Mouse (Mus musculus) heart, embryonic 16.5 days (tissue): Measurements from ENCODE around the gene Mmachc. TPM values are rescaled to one million over a fixed set of nuclear protein-coding genes. Genes with fewer than 3 reads are reported as not detected.
"Not testable (repeated sequence)": the region's sequence is repeated elsewhere in the genome, so short reads cannot be mapped to it uniquely, and the experiment has no call there.

Source experiments
- ATAC-seq: fragments of 200-750 bp; cut with Nextera tagmentation; replicated peaks from 2 replicates; pipeline ENCODE4 v1.8.0; 2017; ENCODE audit warnings: moderate number of reproducible peaks; ENCODE audit not compliant: insufficient read depth, low FRiP score; ENCODE audit errors: extremely low read depth
- H3K27ac ChIP-seq: fragments of 300-500 bp; sonication (generic); 2 replicates; pipeline ENCODE4 v1.5.1; 2014; ENCODE audit warnings: mild to moderate bottlenecking, low read length, control low read depth, moderate library complexity
- H3K27me3 ChIP-seq: fragments of 300-500 bp; sonication (generic); 2 replicates; pipeline ENCODE4 v1.6.1; 2014; ENCODE audit warnings: low read length, mixed read lengths; ENCODE audit not compliant: control insufficient read depth, insufficient read depth
- H3K36me3 ChIP-seq: fragments of 300-500 bp; sonication (generic); 2 replicates; pipeline ENCODE4 v1.6.1; 2014; ENCODE audit not compliant: control insufficient read depth, insufficient read depth
- H3K4me1 ChIP-seq: fragments of 300-500 bp; sonication (generic); 2 replicates; pipeline ENCODE4 v1.6.1; 2014; ENCODE audit warnings: low read length, mixed read lengths; ENCODE audit not compliant: control insufficient read depth, insufficient read depth
- H3K4me2 ChIP-seq: fragments of 300-500 bp; sonication (generic); 2 replicates; pipeline ENCODE4 v1.6.1; 2014; ENCODE audit warnings: low read depth, mild to moderate bottlenecking, control low read depth, low read length
- H3K4me3 ChIP-seq: fragments of 300-500 bp; sonication (generic); 2 replicates; pipeline ENCODE4 v1.5.1; 2014; ENCODE audit warnings: mild to moderate bottlenecking, control low read depth, low read length
- H3K9ac ChIP-seq: fragments of 300-500 bp; sonication (generic); 2 replicates; pipeline ENCODE4 v1.6.1; 2014; ENCODE audit warnings: low read length, control low read depth
- H3K9me3 ChIP-seq: fragments of 300-500 bp; sonication (generic); replicated peaks from 2 replicates; pipeline ENCODE4 v1.6.1; 2016; ENCODE audit warnings: low read length; ENCODE audit not compliant: control insufficient read depth
- WGBS: fragments of 180-500 bp; shearing (Covaris S2); extraction: QIAGEN DNeasy Blood & Tissue Kit; methylation state at CpG from one replicate; pipeline ENCODE4 v1.1.7; 2014; 5-methylcytosine and 5-hydroxymethylcytosine counted together
- polyA plus RNA-seq: library from polyadenylated mRNA; unstranded; fragments of >200 nt; fragmentation: Nextera tagmentation; extraction: Ambion mirVana; gene quantifications from 2 replicates; pipeline ENCODE4 v1.2.1, GENCODE M21; 2015

Gene Mmachc
- polyA plus RNA-seq, 1 experiment from 2014 or later: 45.0 TPM

- 92% methylated on average over 4 of the region's 4 CpGs for WGBS
- not testable (repeated sequence) for H3K36me3 ChIP-seq, H3K9ac ChIP-seq, H3K27me3 ChIP-seq, ATAC-seq, H3K27ac ChIP-seq, H3K4me1 ChIP-seq, H3K4me3 ChIP-seq, H3K9me3 ChIP-seq, H3K4me2 ChIP-seq
Measured at GRCm38 (mm10) chr4:116680521-116680920, 27.7 kb downstream of the Mmachc start.

- Histone ChIP-seq H3K9ac (no peak overlapping the region), H3K4me3 (no peak overlapping the region), H3K36me3 (no peaks in the 10 kb centered on the region), H3K27me3 (no peaks in the 10 kb centered on the region), H3K4me1 (no peaks in the 10 kb centered on the region), H3K27ac (no peak overlapping the region), H3K9me3 (no peaks in the 10 kb centered on the region), H3K4me2 (no peak overlapping the region)
- ATAC-seq: no peak
- 54% methylated on average over 5 of the region's 5 CpGs for WGBS
Measured at GRCm38 (mm10) chr4:116679141-116679540, 29.1 kb downstream of the Mmachc start.

DNA sequence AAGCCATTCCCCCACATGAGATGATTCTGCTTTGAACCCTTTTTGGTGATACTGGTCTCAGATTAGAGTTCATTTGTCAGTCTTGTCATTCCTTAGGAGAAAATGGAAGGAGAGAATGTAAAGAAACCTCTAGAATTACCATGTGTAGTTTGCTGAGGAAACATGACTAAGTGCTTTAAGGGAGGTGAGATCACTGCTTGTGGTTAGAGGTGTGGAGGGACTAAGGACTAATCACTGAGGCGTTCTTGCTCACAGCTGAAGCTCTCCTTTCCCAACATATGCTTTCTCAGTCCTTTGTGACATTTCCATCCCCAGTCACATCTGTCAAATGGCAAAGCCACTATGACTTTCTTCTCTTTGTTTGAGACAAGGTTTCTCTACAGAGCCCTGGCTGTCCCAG, 30.4 kb downstream of the Mmachc start:
- H3K27ac ChIP-seq: no peak overlapping the region
- H3K36me3 ChIP-seq: no peaks in the 10 kb centered on the region
- 64% methylated on average over 1 of the region's 1 CpGs for WGBS
- H3K4me2 ChIP-seq: no peak overlapping the region
- no peak overlapping the region for H3K4me3 ChIP-seq
- no peaks in the 10 kb centered on the region for H3K27me3 ChIP-seq
- H3K4me1 ChIP-seq: no peaks in the 10 kb centered on the region
- no peak overlapping the region for H3K9ac ChIP-seq
- no peak for ATAC-seq
- no peaks in the 10 kb centered on the region for H3K9me3 ChIP-seq

DNA sequence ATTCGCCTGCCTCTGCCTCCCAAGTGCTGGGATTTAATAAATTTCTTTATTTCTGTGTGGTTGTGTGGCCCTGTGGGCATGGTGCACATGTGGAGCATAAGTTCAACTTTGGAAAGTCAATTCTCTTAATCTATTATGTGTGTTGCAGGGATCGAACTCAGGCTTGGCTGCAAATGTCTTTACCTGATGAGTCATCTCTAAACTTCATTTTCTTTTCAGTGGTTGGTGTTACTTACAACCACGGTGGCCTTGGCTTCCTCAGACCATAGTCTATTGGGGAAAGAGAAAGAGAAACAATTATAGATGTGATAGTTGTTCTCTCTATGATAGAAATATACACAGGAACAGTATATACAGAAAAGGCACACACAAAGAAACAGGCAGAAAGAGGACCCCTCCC, 32.2 kb downstream of the Mmachc start:
- H3K4me2 ChIP-seq: no peak overlapping the region
- no peak overlapping the region for H3K9ac ChIP-seq
- H3K36me3 ChIP-seq: no peaks in the 10 kb centered on the region
- H3K4me1 ChIP-seq: no peaks in the 10 kb centered on the region
- H3K27ac ChIP-seq: no peak overlapping the region
- 72% methylated on average over 3 of the region's 3 CpGs for WGBS
- no peaks in the 10 kb centered on the region for H3K27me3 ChIP-seq
- no peaks in the 10 kb centered on the region for H3K9me3 ChIP-seq
- ATAC-seq: no peak
- no peak overlapping the region for H3K4me3 ChIP-seq

- H3K4me3 ChIP-seq, H3K4me1 ChIP-seq, H3K36me3 ChIP-seq, H3K9me3 ChIP-seq, ATAC-seq, H3K4me2 ChIP-seq, H3K27ac ChIP-seq, H3K27me3 ChIP-seq, H3K9ac ChIP-seq: not testable (repeated sequence)
- WGBS: 93% methylated on average over 6 of the region's 6 CpGs
Measured at GRCm38 (mm10) chr4:116674761-116675160, 33.4 kb downstream of the Mmachc start.

DNA sequence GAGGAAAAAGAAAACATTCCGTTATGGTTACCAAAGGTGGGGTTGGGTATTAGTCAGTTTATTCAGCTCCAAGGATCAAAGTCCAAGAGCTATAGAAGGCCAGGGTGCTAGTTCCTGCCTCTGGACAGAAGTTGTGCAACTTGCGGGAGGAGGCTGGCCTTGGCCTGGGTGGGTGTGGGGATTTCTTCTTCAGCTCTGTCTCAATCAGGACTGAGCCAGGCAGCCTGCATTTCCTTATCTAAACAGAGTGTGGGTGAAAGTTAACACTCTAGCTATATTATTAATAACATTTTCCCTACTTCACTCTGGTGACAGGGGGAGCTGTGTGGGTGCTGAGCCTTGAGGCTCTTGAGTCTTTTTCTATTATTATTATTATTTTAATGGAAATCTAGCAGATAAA, 35.4 kb downstream of the Mmachc start:
- no peaks in the 10 kb centered on the region for H3K9me3 ChIP-seq
- no peak for ATAC-seq
- no peak overlapping the region for H3K9ac ChIP-seq
- no peaks in the 10 kb centered on the region for H3K36me3 ChIP-seq
- 39% methylated on average over 2 of the region's 2 CpGs for WGBS
- H3K27ac ChIP-seq: no peak overlapping the region
- no peak overlapping the region for H3K4me3 ChIP-seq
- H3K27me3 ChIP-seq: no peaks in the 10 kb centered on the region
- H3K4me1 ChIP-seq: no peaks in the 10 kb centered on the region
- no peak overlapping the region for H3K4me2 ChIP-seq

GRCm38 (mm10) chr4:116669291-116669690, 38.9 kb downstream of the Mmachc start:
- no peak for ATAC-seq
- Histone ChIP-seq H3K4me3 (no peak overlapping the region), H3K4me2 (no peak overlapping the region), H3K4me1 (no peaks in the 10 kb centered on the region), H3K9ac (no peak overlapping the region), H3K9me3 (no peaks in the 10 kb centered on the region), H3K27me3 (no peaks in the 10 kb centered on the region), H3K27ac (no peak overlapping the region), H3K36me3 (no peaks in the 10 kb centered on the region)
- 70% methylated on average over 2 of the region's 2 CpGs for WGBS

DNA sequence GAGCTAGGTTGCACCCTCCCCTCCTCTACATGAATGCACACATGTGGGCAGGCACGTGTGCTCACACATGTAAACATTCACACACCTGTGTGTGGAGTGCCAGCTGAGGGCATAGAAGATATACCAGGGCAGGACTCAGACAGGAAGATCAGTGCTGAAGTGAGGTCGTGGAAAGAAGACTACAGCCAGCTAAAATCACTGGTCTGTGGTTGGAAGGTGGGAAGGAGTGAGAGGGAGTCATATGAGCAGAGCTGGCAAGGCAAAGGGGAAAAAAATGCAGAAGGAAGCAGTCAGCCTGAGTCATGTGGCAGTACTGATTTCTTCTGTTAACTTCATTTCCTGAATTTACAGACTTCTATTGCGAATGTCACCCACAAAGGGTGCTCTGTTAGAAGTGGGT, 40.1 kb downstream of the Mmachc start:
- ATAC-seq: no peak
- Histone ChIP-seq H3K4me2 (no peak overlapping the region), H3K4me1 (no peaks in the 10 kb centered on the region), H3K9ac (no peak overlapping the region), H3K27ac (no peak overlapping the region), H3K27me3 (no peaks in the 10 kb centered on the region), H3K4me3 (no peak overlapping the region), H3K9me3 (no peaks in the 10 kb centered on the region), H3K36me3 (no peaks in the 10 kb centered on the region)
- 41% methylated on average over 3 of the region's 3 CpGs for WGBS

GRCm38 (mm10) chr4:116666625-116667024, 41.6 kb downstream of the Mmachc start:
- no peak overlapping the region for H3K4me2 ChIP-seq
- no peaks in the 10 kb centered on the region for H3K9me3 ChIP-seq
- H3K27me3 ChIP-seq: no peaks in the 10 kb centered on the region
- ATAC-seq: no peak
- no peaks in the 10 kb centered on the region for H3K36me3 ChIP-seq
- WGBS: 43% methylated on average over 4 of the region's 4 CpGs
- no peak overlapping the region for H3K4me3 ChIP-seq
- no peaks in the 10 kb centered on the region for H3K4me1 ChIP-seq
- H3K27ac ChIP-seq: no peak overlapping the region
- H3K9ac ChIP-seq: no peak overlapping the region

DNA sequence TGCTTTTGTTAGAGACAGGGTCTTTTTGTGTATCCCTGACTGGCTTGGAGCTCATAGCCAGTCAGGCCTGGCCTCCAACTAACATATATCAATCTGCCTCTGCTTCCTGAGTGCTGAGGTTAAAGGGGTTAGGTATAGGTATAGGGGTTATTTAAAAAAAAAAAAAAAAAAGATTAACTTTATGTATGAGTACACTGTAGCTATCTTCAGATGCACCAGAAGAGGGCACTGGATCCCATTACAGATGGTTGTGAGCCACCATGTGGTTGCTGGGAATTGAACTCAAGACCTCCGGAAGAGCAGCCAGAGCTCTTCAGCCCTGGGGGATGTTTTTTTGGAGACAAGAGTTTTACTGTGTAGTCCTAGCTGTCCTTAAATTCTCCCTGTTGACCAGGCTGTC, 46.2 kb downstream of the Mmachc start:
- H3K9me3 ChIP-seq: no peaks in the 10 kb centered on the region
- no peak overlapping the region for H3K4me2 ChIP-seq
- H3K27ac ChIP-seq: no peak overlapping the region
- H3K27me3 ChIP-seq: no peaks in the 10 kb centered on the region
- no peak overlapping the region for H3K9ac ChIP-seq
- H3K36me3 ChIP-seq: no peaks in the 10 kb centered on the region
- 91% methylated on average over 1 of the region's 1 CpGs for WGBS
- H3K4me1 ChIP-seq: no peaks in the 10 kb centered on the region
- ATAC-seq: no peak
- no peak overlapping the region for H3K4me3 ChIP-seq
